Mouse (Mus musculus) neural tube, embryonic 14.5 days (tissue): ENCODE measurements at regions not wholly inside any gene's neighbourhood (a gene's known extent, or its start where the extent isn't known, plus 50 kb on each side); places are given as distances from the start of the nearest gene placed in this dataset.

Experiments
- ATAC-seq: fragments of 200-750 bp; cut with Nextera tagmentation; 2 replicates; pipeline ENCODE4 v1.8.0; 2017; ENCODE audit warnings: low read depth, mild to moderate bottlenecking, moderate TSS enrichment, moderate library complexity
- H3K27ac ChIP-seq: fragments of 300-500 bp; sonication (generic); 2 replicates; pipeline ENCODE4 v1.5.1; 2014; ENCODE audit warnings: low read depth, mild to moderate bottlenecking, control low read depth, low read length, moderate library complexity, mixed read lengths
- H3K27me3 ChIP-seq: fragments of 300-500 bp; sonication (generic); 2 replicates; pipeline ENCODE4 v1.6.1; 2014; ENCODE audit warnings: low read length; ENCODE audit not compliant: control insufficient read depth, insufficient read depth
- H3K36me3 ChIP-seq: fragments of 300-500 bp; sonication (generic); 2 replicates; pipeline ENCODE4 v1.6.1; 2014; ENCODE audit warnings: low read length, mixed read lengths; ENCODE audit not compliant: control insufficient read depth, insufficient read depth
- H3K4me1 ChIP-seq: fragments of 300-500 bp; sonication (generic); 2 replicates; pipeline ENCODE4 v1.6.1; 2014; ENCODE audit warnings: low read length; ENCODE audit not compliant: control insufficient read depth, insufficient read depth
- H3K4me2 ChIP-seq: fragments of 300-500 bp; sonication (generic); 2 replicates; pipeline ENCODE4 v1.6.1; 2014; ENCODE audit warnings: mild to moderate bottlenecking, low read depth, low read length, control low read depth
- H3K4me3 ChIP-seq: fragments of 300-500 bp; sonication (generic); 2 replicates; pipeline ENCODE4 v1.5.1; 2014; ENCODE audit warnings: low read depth, low read length, control low read depth, mixed read lengths
- H3K9ac ChIP-seq: fragments of 300-500 bp; sonication (generic); replicated peaks from 2 replicates; pipeline ENCODE4 v1.6.1; 2014; ENCODE audit warnings: low read depth, mild to moderate bottlenecking, control low read depth, low read length, mixed read lengths
- H3K9me3 ChIP-seq: fragments of 300-500 bp; sonication (generic); 2 replicates; pipeline ENCODE4 v1.6.1; 2016; ENCODE audit warnings: low read length; ENCODE audit not compliant: control insufficient read depth
- WGBS: fragments of 180-500 bp; shearing (Covaris S2); extraction: QIAGEN DNeasy Blood & Tissue Kit; methylation state at CpG from one replicate; pipeline ENCODE4 v1.1.7; 2014; 5-methylcytosine and 5-hydroxymethylcytosine counted together

DNA sequence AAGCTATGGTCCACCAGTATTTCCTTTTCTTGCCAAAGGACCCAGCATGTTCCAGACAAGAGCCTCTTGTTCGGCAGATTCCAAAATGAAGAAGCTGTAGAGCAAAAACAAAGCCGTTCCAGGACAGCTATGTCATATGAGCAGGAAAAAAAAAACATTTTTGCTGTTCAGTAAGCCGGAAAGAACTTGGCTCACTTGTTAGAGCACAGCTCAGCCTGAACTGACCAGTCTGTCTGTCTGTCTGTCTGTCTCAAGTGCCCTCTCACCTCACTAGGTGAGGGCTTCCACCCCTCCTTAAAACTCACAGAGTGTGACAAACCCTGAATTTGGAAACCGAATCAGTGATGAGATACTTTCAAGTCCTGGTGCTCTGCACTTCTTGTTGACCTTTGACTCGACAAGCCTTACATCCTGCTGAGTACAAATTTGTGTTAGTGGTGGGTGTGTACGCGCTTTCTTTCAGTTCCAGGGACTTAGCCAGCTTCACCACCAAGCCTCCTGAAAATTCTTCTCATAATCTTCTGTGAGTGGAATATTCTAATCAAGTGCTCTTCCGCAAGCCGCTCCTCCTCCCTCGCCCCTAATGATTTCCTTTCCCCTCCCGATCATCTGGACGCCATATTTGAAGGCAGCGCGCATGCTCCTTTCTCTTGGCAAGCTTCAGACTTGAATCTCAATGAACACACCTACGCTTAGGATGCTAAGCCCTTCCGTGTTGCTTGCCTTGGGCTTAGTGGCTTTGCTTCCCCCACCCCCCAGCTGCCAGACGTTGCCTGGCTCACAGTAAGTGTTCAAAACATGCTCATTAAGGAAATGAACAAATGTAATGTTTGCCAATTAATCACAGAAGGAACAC is 560.9 kb downstream of the Tox3 start:
- Histone ChIP-seq H3K27me3 (no peaks in the 10 kb centered on the region; the same call in 1 of the 2 replicates), H3K4me3 (no peak overlapping the region), H3K27ac (no peak overlapping the region), H3K36me3 (no peaks in the 10 kb centered on the region), H3K4me1 (peaks cover 5% of the 10 kb centered on the region; the same call in 1 of the 2 replicates), H3K4me2 (no peak overlapping the region), H3K9ac (no peak overlapping the region), H3K9me3 (no peaks in the 10 kb centered on the region)
- no peak for ATAC-seq
- 70% methylated on average over 17 of the region's 17 CpGs for WGBS

GRCm38 (mm10) chr8:89785011-89785410 is 563.1 kb downstream of the Tox3 start:
- Histone ChIP-seq H3K9me3 (no peaks in the 10 kb centered on the region), H3K9ac (no peak overlapping the region), H3K27me3 (no peaks in the 10 kb centered on the region; the same call in 1 of the 2 replicates), H3K36me3 (no peaks in the 10 kb centered on the region), H3K4me1 (peaks cover 9% of the 10 kb centered on the region; the same call in 1 of the 2 replicates), H3K4me3 (no peak overlapping the region), H3K4me2 (no peak overlapping the region), H3K27ac (no peak overlapping the region)
- peak; percentile 63; the same call in 1 of the 2 replicates for ATAC-seq
- WGBS: 15% methylated on average over 7 of the region's 7 CpGs

DNA sequence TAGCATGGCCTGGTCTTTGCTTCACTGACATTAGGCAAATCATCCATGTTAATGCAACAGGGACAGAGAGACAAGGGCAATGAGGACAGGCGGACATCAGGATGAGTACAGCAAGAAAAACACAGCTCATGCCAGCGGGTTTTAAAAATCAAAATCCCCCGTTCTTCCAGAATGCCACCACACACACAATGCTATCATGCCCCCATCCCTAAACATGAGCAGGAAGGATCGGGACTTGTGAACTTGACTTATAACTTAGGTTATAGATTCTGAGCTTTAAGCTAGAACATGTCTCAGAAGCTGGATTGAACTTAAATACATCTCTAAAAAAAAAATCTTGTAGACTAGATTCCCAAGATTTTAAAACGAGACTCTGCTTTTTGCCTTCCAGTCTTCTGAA is 564.8 kb downstream of the Tox3 start:
- Histone ChIP-seq H3K9ac (no peak overlapping the region), H3K4me2 (no peak overlapping the region), H3K4me1 (peaks cover 9% of the 10 kb centered on the region; the same call in 1 of the 2 replicates), H3K36me3 (no peaks in the 10 kb centered on the region), H3K4me3 (no peak overlapping the region), H3K9me3 (no peaks in the 10 kb centered on the region), H3K27me3 (no peaks in the 10 kb centered on the region; the same call in 1 of the 2 replicates), H3K27ac (no peak overlapping the region; the same call in 1 of the 2 replicates)
- WGBS: 63% methylated on average over 5 of the region's 5 CpGs
- ATAC-seq: no peak

DNA sequence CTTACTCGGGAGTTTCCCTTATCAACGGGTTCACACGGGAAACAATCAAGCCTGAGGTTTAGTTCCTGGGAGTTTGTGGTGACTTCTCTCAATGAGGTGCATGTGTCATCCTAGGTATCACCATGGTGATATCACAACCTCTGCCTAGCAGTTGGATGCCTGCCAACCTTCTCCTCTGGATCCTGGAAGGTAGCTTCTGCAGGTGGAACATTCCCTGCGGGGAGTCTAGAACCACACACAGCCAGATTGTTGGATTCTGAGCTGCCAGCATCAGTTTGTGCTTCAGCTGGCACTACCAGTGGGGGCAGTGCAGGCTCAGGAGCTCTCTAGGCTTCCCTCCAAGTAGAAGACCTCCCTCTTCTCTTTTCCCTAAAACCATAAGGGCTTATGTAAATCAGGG is 581.8 kb downstream of the Tox3 start:
- H3K4me3 ChIP-seq: no peak overlapping the region
- no peaks in the 10 kb centered on the region for H3K9me3 ChIP-seq
- H3K27ac ChIP-seq: no peak overlapping the region
- 72% methylated on average over 4 of the region's 4 CpGs for WGBS
- no peaks in the 10 kb centered on the region for H3K4me1 ChIP-seq
- H3K27me3 ChIP-seq: no peaks in the 10 kb centered on the region
- no peak for ATAC-seq
- no peak overlapping the region for H3K4me2 ChIP-seq
- no peak overlapping the region for H3K9ac ChIP-seq
- H3K36me3 ChIP-seq: no peaks in the 10 kb centered on the region

GRCm38 (mm10) chr8:89759531-89759930 is 588.6 kb downstream of the Tox3 start:
- ATAC-seq: no peak

GRCm38 (mm10) chr8:89758695-89759094 is 589.4 kb downstream of the Tox3 start:
- H3K4me1 ChIP-seq: no peaks in the 10 kb centered on the region
- no peak overlapping the region for H3K4me2 ChIP-seq
- no peak overlapping the region for H3K4me3 ChIP-seq
- no peak overlapping the region for H3K27ac ChIP-seq
- no peak overlapping the region for H3K9ac ChIP-seq
- no peaks in the 10 kb centered on the region for H3K9me3 ChIP-seq
- H3K27me3 ChIP-seq: no peaks in the 10 kb centered on the region
- no peaks in the 10 kb centered on the region for H3K36me3 ChIP-seq
- WGBS: 47% methylated on average over 10 of the region's 10 CpGs
- no peak for ATAC-seq

More at GRCm38 (mm10) chr8:89759531-89759930, 588.6 kb downstream of the Tox3 start:
- WGBS: 89% methylated on average over 5 of the region's 5 CpGs
- no peaks in the 10 kb centered on the region for H3K27me3 ChIP-seq
- no peak overlapping the region for H3K4me3 ChIP-seq
- no peaks in the 10 kb centered on the region for H3K4me1 ChIP-seq
- no peak overlapping the region for H3K27ac ChIP-seq
- no peaks in the 10 kb centered on the region for H3K36me3 ChIP-seq
- no peak overlapping the region for H3K4me2 ChIP-seq
- H3K9me3 ChIP-seq: no peaks in the 10 kb centered on the region
- no peak overlapping the region for H3K9ac ChIP-seq

DNA sequence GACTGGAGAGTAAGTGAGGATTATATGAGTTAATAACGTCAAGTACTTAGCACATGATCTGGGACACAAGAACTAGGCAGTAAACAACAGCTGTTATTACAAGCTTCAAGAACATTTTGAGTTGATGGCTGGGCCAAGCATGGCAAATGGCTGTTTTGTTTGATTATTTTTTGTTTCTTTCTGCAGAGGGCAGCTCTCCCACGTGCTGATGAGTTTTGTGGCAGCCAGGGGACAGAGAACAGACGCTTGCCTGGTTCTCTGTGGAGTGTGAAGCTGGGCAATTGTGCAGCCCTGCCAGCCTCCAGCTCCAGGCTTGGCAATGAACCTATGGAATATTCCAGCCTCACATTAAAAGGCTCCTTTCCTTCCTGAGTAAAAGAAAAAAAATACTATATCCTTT is 592.2 kb downstream of the Tox3 start:
- Histone ChIP-seq H3K9me3 (no peaks in the 10 kb centered on the region), H3K4me2 (no peak overlapping the region), H3K4me3 (no peak overlapping the region), H3K4me1 (no peaks in the 10 kb centered on the region), H3K27me3 (no peaks in the 10 kb centered on the region), H3K27ac (no peak overlapping the region), H3K9ac (no peak overlapping the region), H3K36me3 (no peaks in the 10 kb centered on the region)
- WGBS: 44% methylated on average over 3 of the region's 3 CpGs
- ATAC-seq: no peak

- H3K9ac ChIP-seq: no peak overlapping the region
- no peaks in the 10 kb centered on the region for H3K4me1 ChIP-seq
- H3K27me3 ChIP-seq: no peaks in the 10 kb centered on the region
- H3K9me3 ChIP-seq: no peaks in the 10 kb centered on the region
- H3K36me3 ChIP-seq: no peaks in the 10 kb centered on the region
- no peak overlapping the region for H3K4me3 ChIP-seq
- 94% methylated on average over 3 of the region's 3 CpGs for WGBS
- ATAC-seq: no peak
- no peak overlapping the region for H3K27ac ChIP-seq
- H3K4me2 ChIP-seq: no peak overlapping the region
Measured at GRCm38 (mm10) chr8:89751201-89751600, 596.9 kb downstream of the Tox3 start.

GRCm38 (mm10) chr8:89747726-89748125 is 600.4 kb downstream of the Tox3 start:
- H3K27ac ChIP-seq: no peak overlapping the region
- WGBS: 81% methylated on average over 4 of the region's 4 CpGs
- H3K27me3 ChIP-seq: no peaks in the 10 kb centered on the region
- no peak overlapping the region for H3K9ac ChIP-seq
- no peaks in the 10 kb centered on the region for H3K9me3 ChIP-seq
- no peak overlapping the region for H3K4me3 ChIP-seq
- no peak for ATAC-seq
- H3K36me3 ChIP-seq: no peaks in the 10 kb centered on the region
- H3K4me2 ChIP-seq: no peak overlapping the region
- H3K4me1 ChIP-seq: no peaks in the 10 kb centered on the region; the same call in 1 of the 2 replicates
